Mouse (Mus musculus): ENCODE results near the gene Tbx19. TPM values are rescaled to one million over a fixed set of nuclear protein-coding genes. Genes with fewer than 3 reads are reported as not detected.
A peak's percentile ranks its signal among the peaks of the same experiment; 100 is the strongest.

The Tbx19 gene
- 0.08 TPM in 1 of 2 replicates, not detected in the other for polyA plus RNA-seq (2015; fragmentation: Nextera tagmentation; extraction: Ambion mirVana)

DNA sequence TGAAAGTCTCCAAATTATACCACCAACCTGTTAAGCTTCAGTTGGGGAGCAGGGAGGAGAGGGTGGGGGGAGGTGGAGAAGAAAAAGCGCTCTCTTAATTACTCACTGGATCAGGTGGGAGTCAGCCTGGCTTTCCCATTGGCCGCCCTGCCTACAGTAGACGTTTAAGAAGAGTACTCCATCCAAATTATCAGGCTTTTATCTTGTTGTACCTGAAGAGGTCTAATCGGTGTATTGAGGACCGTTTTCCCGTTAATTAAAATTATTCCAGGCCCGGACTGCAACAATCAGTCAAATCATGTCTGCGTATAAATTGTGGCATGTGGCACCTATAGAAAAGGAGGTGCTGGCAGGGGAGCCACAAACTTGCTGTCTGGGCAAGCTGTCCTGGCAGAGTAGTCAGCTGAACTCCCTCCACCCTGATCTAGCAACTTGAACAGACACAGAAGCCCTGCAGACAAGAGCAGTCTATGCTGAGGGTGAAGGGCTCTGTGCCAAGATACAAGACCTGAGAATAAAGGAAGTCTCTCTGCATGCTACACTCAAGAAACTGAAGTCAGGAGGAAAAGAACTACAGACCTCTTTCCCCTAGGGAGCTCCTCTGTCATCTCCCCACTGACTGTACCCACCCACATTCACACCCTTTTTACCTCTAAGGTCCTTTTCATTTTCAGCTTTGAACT is at the start of gene Tbx19:
TSS of gene Tbx19 (minus strand) at position 51 of the 683 bp plus-strand sequence.
- H3K9ac ChIP-seq, result no peak within 1 kb of the TSS
- H3K4me3 ChIP-seq, result no peak within 1 kb of the TSS
- H3K36me3 ChIP-seq (replicated peaks), result no peaks in the 10 kb centered on the region
- no peak within 1 kb of the TSS for H3K27ac ChIP-seq
- no peaks in the 10 kb centered on the region for H3K9me3 ChIP-seq
- 81% methylated on average over 8 of the region's 8 CpGs for WGBS
- H3K27me3 ChIP-seq (replicated peaks), result no peaks in the 10 kb centered on the region
- no peak within 1 kb of the TSS for H3K4me2 ChIP-seq
- no peaks in the 10 kb centered on the region for H3K4me1 ChIP-seq
- ATAC-seq (replicated peaks), result no peak

DNA sequence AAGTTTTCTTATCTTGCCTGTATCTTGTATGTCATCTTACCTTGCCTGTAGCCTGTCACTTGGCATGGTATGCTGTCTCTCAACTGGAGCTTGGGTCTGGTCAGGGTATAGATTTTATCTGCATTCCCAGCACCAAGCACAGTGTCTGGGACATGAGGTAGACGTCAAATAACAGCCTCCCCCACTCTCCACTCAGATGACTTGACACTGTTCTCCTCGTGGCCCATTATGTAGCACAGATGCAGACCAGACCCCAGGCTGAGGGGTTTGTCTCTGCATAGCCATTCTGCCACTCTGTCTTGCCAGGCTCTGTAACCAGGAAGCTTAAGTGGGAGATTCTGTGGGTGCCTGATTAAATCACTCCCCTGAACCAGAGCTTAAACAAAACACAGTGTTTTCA is 45.0 kb upstream of the Tbx19 start:
- ATAC-seq (replicated peaks), result no peak
- WGBS, result 40% methylated on average over 2 of the region's 2 CpGs
- Histone ChIP-seq H3K4me1 (no peaks in the 10 kb centered on the region), H3K27ac (no peak overlapping the region), H3K4me2 (no peak overlapping the region), H3K4me3 (no peak overlapping the region), H3K27me3 (replicated peaks) (no peaks in the 10 kb centered on the region), H3K36me3 (replicated peaks) (no peaks in the 10 kb centered on the region), H3K9me3 (no peaks in the 10 kb centered on the region), H3K9ac (no peak overlapping the region)

- H3K4me2 ChIP-seq, result no peak overlapping the region
- no peaks in the 10 kb centered on the region for H3K9me3 ChIP-seq
- no peaks in the 10 kb centered on the region for H3K4me1 ChIP-seq
- H3K27ac ChIP-seq, result no peak overlapping the region
- no peak for ATAC-seq (replicated peaks)
- H3K4me3 ChIP-seq, result no peak overlapping the region
- 49% methylated on average over 2 of the region's 2 CpGs for WGBS
- H3K27me3 ChIP-seq (replicated peaks), result no peaks in the 10 kb centered on the region
- H3K9ac ChIP-seq, result no peak overlapping the region
- no peaks in the 10 kb centered on the region for H3K36me3 ChIP-seq (replicated peaks)
Observed at GRCm38 (mm10) chr1:165203488-165204035, 43.0 kb upstream of the Tbx19 start.

- H3K4me2 ChIP-seq, result no peak overlapping the region
- no peaks in the 10 kb centered on the region for H3K36me3 ChIP-seq (replicated peaks)
- no peak overlapping the region for H3K27ac ChIP-seq
- no peak overlapping the region for H3K4me3 ChIP-seq
- H3K9ac ChIP-seq, result no peak overlapping the region
- ATAC-seq (replicated peaks), result no peak
- WGBS, result 78% methylated on average over 4 of the region's 4 CpGs
- no peaks in the 10 kb centered on the region for H3K27me3 ChIP-seq (replicated peaks)
- no peaks in the 10 kb centered on the region for H3K4me1 ChIP-seq
- H3K9me3 ChIP-seq, result no peaks in the 10 kb centered on the region
Observed at GRCm38 (mm10) chr1:165201445-165202012, 41.0 kb upstream of the Tbx19 start.

- WGBS, result 77% methylated on average over 8 of the region's 8 CpGs
Observed at GRCm38 (mm10) chr1:165200748-165201147, 40.2 kb upstream of the Tbx19 start.

DNA sequence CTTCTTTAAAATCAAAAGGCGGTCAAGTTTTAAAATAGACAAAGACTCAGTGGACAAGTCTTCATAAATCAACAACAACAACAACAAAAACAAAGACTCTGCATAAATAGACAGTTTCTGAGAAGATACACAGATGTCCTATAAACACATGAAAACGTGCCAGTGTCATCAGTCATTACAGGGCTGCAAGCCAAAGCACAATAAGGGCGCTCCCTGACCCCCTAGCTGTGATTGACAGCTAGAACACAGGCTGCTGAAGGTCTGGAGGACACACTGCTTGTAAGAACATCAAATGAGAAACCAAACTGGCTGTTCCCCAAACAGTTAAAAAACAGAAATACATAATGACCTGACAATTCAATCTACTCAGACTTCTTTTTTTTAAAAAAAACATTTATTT is 39.1 kb upstream of the Tbx19 start:
- H3K4me1 ChIP-seq, result peaks cover 5% of the 10 kb centered on the region
- H3K27ac ChIP-seq, result no peak overlapping the region
- H3K9ac ChIP-seq, result no peak overlapping the region
- H3K36me3 ChIP-seq (replicated peaks), result no peaks in the 10 kb centered on the region
- H3K4me3 ChIP-seq, result no peak overlapping the region
- ATAC-seq (replicated peaks), result no peak
- no peak overlapping the region for H3K4me2 ChIP-seq
- WGBS, result 74% methylated on average over 3 of the region's 3 CpGs
- H3K9me3 ChIP-seq, result no peaks in the 10 kb centered on the region
- no peaks in the 10 kb centered on the region for H3K27me3 ChIP-seq (replicated peaks)

More at GRCm38 (mm10) chr1:165200748-165201147, 40.2 kb upstream of the Tbx19 start:
- no peak for ATAC-seq (replicated peaks)
- Histone ChIP-seq H3K27me3 (replicated peaks) (no peaks in the 10 kb centered on the region), H3K4me3 (no peak overlapping the region), H3K9ac (no peak overlapping the region), H3K4me1 (no peaks in the 10 kb centered on the region), H3K36me3 (replicated peaks) (no peaks in the 10 kb centered on the region), H3K4me2 (no peak overlapping the region), H3K27ac (no peak overlapping the region), H3K9me3 (no peaks in the 10 kb centered on the region)

- no peak overlapping the region for H3K9ac ChIP-seq
- no peaks in the 10 kb centered on the region for H3K36me3 ChIP-seq (replicated peaks)
- no peak overlapping the region for H3K4me2 ChIP-seq
- H3K4me3 ChIP-seq, result no peak overlapping the region
- H3K4me1 ChIP-seq, result peaks cover 7% of the 10 kb centered on the region
- no peak for ATAC-seq (replicated peaks)
- H3K9me3 ChIP-seq, result no peaks in the 10 kb centered on the region
- H3K27ac ChIP-seq, result no peak overlapping the region
- 67% methylated on average over 1 of the region's 1 CpGs for WGBS
- no peaks in the 10 kb centered on the region; the same call in 1 of the 2 replicates for H3K27me3 ChIP-seq (replicated peaks)
Observed at GRCm38 (mm10) chr1:165198951-165199350, 38.4 kb upstream of the Tbx19 start.

DNA sequence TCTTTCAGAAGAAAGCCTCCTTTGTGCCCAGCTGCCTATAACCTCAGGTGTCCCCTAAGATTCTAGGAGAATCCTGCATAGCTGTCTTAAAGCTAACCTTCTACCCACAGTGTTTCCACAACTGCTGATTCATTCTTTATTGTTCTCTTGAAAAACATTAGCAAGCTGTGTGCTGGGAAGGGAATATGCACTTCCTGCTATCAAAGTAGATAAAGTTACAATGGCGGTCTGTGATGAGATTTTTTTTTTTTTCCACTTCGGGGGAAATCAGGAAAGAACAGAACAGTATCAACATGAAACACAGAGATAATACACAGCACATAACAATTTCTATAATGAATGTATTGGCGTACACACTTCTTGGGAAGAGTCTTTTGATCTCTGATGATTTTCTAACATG is 37.3 kb upstream of the Tbx19 start:
- no peak overlapping the region for H3K4me2 ChIP-seq
- ATAC-seq (replicated peaks), result no peak
- no peak overlapping the region for H3K27ac ChIP-seq
- H3K4me3 ChIP-seq, result no peak overlapping the region
- no peak overlapping the region for H3K9ac ChIP-seq
- no peaks in the 10 kb centered on the region; the same call in 1 of the 2 replicates for H3K27me3 ChIP-seq (replicated peaks)
- no peaks in the 10 kb centered on the region for H3K9me3 ChIP-seq
- H3K36me3 ChIP-seq (replicated peaks), result no peaks in the 10 kb centered on the region
- H3K4me1 ChIP-seq, result peaks cover 13% of the 10 kb centered on the region
- WGBS, result 82% methylated on average over 3 of the region's 3 CpGs

DNA sequence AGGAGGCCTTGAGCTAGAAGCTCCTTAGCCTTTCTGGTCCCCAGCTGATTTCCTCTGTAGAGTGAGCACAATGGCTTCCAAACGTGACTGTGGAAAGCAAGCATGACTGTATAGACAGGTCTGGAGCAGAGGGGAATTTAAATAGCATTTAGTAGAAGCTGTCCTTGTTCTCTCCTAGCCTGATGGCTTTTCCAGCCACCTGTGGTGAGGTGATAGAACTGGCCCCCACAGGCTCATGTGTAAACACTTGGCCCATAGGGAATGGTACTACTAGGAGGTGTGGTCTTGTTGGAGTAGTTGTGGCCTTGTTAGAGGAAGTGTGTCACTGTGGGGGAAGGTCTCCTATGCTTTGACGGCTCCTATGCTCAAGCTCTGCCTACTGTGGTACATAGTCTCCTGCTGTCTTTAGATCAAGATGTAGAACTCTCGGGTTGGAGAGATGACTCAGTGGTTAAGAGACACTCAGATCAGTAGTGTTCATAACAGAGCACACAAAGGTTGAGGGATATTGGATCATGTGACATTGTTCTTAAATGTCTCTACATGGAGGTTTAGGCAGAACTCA is 34.9 kb upstream of the Tbx19 start:
- Histone ChIP-seq H3K4me2 (no peak overlapping the region), H3K36me3 (replicated peaks) (no peaks in the 10 kb centered on the region), H3K9ac (no peak overlapping the region), H3K9me3 (no peaks in the 10 kb centered on the region), H3K4me3 (no peak overlapping the region), H3K27ac (no peak overlapping the region), H3K27me3 (replicated peaks) (no peaks in the 10 kb centered on the region; the same call in 1 of the 2 replicates), H3K4me1 (peaks cover 13% of the 10 kb centered on the region)
- WGBS, result 75% methylated on average over 3 of the region's 3 CpGs
- ATAC-seq (replicated peaks), result no peak

DNA sequence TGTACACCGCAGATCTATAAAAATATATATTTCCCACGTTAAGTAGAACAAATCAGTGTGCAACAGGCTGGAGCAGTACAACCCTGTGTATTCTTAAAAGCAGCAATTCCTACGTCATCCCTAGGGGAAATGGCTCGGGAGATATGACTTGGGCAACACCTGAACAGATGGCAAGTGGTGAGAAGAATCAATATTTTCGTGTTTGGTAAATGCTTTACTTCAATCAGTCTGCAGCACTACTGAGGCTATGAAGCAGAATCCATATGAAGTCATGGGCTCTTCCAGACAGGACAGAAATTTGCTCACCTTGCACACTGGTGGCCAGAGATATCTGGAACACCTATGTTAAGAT is 34.1 kb upstream of the Tbx19 start:
- Histone ChIP-seq H3K4me2 (peak overlapping the region; percentile 97), H3K27ac (no peak overlapping the region), H3K9me3 (no peaks in the 10 kb centered on the region), H3K27me3 (replicated peaks) (no peaks in the 10 kb centered on the region; the same call in 1 of the 2 replicates), H3K4me1 (peaks cover 13% of the 10 kb centered on the region), H3K9ac (peak overlapping the region; percentile 48), H3K36me3 (replicated peaks) (no peaks in the 10 kb centered on the region), H3K4me3 (peak overlapping the region; percentile 61)
- 11% methylated on average over 5 of the region's 5 CpGs for WGBS
- no peak; the same call in 1 of the 2 replicates for ATAC-seq (replicated peaks)

DNA sequence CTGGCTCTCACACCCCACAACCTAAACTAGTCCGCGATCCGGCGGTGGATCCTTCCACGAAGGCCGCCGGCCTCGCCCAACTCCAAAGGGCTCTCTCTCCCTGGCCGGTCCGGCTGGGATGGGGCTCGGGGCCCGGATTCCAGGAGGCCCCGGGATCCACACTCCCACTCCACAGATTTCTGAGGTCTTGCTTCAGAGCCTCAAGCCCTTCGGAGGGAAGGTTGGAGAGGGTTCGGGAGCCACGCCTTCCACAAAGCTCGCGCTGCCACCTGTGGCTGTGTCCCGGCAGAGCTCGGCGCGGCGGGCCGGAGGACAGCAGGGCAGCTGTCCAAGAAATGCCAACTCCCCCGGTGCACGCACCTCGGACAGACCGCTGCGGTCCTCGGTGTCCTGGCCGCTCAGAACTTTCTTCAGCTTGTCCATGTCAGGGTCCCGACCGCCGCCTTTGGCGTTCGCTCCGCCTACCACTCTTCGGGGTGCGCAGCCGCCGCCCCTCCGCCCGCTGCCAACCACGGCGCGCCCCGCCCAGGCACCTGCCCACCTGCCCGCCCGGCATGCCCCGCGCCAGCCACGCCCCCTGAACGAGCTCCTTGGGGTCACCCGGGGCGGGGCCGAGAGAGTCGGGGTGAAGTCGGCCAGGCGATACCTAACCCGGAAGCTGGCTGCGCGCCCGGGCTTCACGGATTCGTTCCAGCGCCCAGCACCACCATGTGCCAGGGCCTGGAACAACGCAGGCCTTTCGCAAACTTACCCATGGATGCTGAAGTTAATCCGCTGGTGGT is 33.5 kb upstream of the Tbx19 start, which contains the start of gene Sft2d2:
TSS of gene Sft2d2 (minus strand) at position 559 of the 782 bp plus-strand sequence.
- Histone ChIP-seq H3K27me3 (replicated peaks) (no peaks in the 10 kb centered on the region; the same call in 1 of the 2 replicates), H3K9ac (peak within 1 kb of the TSS; percentile 48), H3K27ac (0 out of 2 replicates have a peak within 1 kb of the TSS, but pooled peaks have one; percentile 23), H3K4me2 (peak within 1 kb of the TSS; percentile 97), H3K9me3 (no peaks in the 10 kb centered on the region), H3K4me3 (peak within 1 kb of the TSS; percentile 61), H3K36me3 (replicated peaks) (no peaks in the 10 kb centered on the region), H3K4me1 (peaks cover 13% of the 10 kb centered on the region)
- WGBS, result under 1% methylated on average over 69 of the region's 69 CpGs
- peak; percentile 91 for ATAC-seq (replicated peaks)

DNA sequence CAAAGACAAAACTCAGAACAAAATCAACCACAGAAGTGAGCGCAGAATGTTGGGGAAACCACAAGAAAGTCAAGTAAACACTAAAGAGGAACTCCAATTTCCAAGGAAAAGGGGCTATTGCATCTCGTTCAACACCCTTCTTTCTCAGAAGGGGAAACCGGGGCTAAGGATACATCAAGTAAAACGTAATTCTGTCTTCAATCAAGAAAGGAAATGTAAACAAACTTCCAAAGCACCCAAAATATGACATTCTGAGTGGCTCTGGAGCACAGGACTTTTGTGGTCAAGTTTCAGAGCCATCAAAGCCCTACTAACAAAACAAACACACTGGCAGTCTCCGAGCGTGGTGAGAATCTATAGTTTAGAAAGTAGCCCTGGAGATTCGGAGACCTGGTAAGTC is 32.9 kb upstream of the Tbx19 start:
- H3K9ac ChIP-seq, result no peak overlapping the region

More for the DNA sequence above, 32.9 kb upstream of the Tbx19 start:
- Histone ChIP-seq H3K4me1 (peaks cover 13% of the 10 kb centered on the region), H3K27me3 (replicated peaks) (no peaks in the 10 kb centered on the region; the same call in 1 of the 2 replicates), H3K4me2 (peak overlapping the region; percentile 97), H3K4me3 (peak overlapping the region; percentile 61), H3K36me3 (replicated peaks) (no peaks in the 10 kb centered on the region), H3K9me3 (no peaks in the 10 kb centered on the region), H3K27ac (0 out of 2 replicates have a peak overlapping the region, but pooled peaks have one; percentile 23)
- no peak for ATAC-seq (replicated peaks)
- 20% methylated on average over 7 of the region's 7 CpGs for whole genome bisulfite sequencing

Data from midbrain, embryonic 15.5 days (tissue).